Mouse (Mus musculus) Patski (cell line): Measurements from ENCODE around the gene Gpx4. TPM values are rescaled to one million over a fixed set of nuclear protein-coding genes. Genes with fewer than 3 reads are reported as not detected.

Experiments
- ATAC-seq: fragments of 100-300 bp; one replicate; pipeline ENCODE4 v1.8.0; 2021
- CTCF ChIA-PET: fragments of 350-600 bp; sonication (Branson Sonifier 250); formaldehyde crosslinking; loops from one replicate; lab custom pipeline; 2022; ENCODE audit warnings: inconsistent platforms; lab: Charles Lee
- POLR2A ChIA-PET: fragments of 350-600 bp; sonication (Branson Sonifier 250); formaldehyde crosslinking; loops from one replicate; lab custom pipeline; 2022; ENCODE audit warnings: antibody characterized with exemption, inconsistent platforms; lab: Charles Lee
- DNase-seq: peaks from one replicate; pipeline ENCODE4 v3.0.0-alpha.2; 2011; ENCODE audit warnings: low read depth, low spot score
- H3K27me3 ChIP-seq: fragments of 371-371 bp; one replicate; pipeline ENCODE4 v1.5.1; 2021
- CTCF ChIP-seq: fragments of 100-300 bp; IDR thresholded peaks from one replicate; pipeline ENCODE4 v1.5.1; 2021
- in situ Hi-C: fragments of 300-500 bp; cut with MboI; formaldehyde crosslinking; loops from 3 replicates; pipeline ENCODE4 v1.11.1; 2018; ENCODE audit warnings: low pct_unique_long_range_greater_than_20kb, mixed read lengths
- polyA plus RNA-seq: library from polyadenylated mRNA; unstranded; gene quantifications from one replicate; pipeline ENCODE4 v1.2.3, GENCODE M21; 2021

Gene Gpx4
- polyA plus RNA-seq, 1 experiment from 2014 or later: 916 TPM

DNA sequence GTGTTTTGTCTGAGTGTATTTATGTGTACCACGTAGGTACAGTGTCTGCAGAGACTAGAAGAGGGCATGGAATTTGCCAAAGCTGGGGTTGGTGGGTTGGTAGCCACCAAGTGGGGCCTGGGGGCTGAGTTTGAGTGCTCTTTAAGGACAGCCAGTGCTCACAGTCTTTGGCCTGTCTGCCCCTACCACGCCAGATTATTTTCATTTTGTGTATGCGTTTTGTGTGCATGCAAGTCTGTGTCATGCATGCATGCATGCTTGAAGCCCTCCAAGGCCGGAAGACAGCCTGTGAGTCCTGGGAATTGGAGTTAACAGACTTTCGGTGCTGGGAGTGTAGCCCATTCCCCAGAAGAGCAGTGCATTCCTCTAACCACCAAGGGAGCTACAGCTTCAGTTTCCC is 8.4 kb downstream of the Gpx4 start:
- POLR2A ChIA-PET: interaction anchor here (0.6 to 4.6 kb wide), 6 partner anchors 12 to 199 kb away, joined by 3 to 50 read pairs (median 4); partner anchors contain the start of gene Cnn2
- DNase-seq: no peak
- ATAC-seq: no peak
- CTCF ChIA-PET: interaction anchor here (1.0 to 1.9 kb wide), 2 partner anchors 57 to 69 kb away, joined by 3 to 5 read pairs; no protein-coding TSS in a partner anchor
- in situ Hi-C loops: loop anchor here (10.0 kb wide), 1 partner anchor 59 kb away; the partner anchor contains the start of gene Stk11
- no peak for TF ChIP-seq CTCF
- H3K27me3 ChIP-seq: no peaks in the 10 kb centered on the region

DNA sequence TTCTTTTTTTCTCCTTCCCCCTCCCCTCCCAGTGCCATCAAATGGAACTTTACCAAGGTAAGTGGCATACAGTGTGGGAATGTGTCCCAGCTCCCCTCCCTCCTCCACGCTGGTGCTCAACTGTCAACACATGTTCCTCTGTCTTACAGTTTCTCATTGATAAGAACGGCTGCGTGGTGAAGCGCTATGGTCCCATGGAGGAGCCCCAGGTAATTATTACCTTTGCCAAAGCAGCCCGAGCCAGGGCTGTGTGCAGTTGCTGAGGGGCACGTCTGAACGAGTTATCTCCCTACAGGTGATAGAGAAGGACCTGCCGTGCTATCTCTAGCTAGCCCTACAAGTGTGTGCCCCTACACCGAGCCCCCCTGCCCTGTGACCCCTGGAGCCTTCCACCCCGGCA is 8.9 kb downstream of the Gpx4 start:
- ChIA-PET POLR2A (interaction anchor here (0.6 to 4.6 kb wide), 12 partner anchors 9 to 210 kb away, joined by 3 to 50 read pairs (median 4); partner anchors contain the start of genes Cnn2 and Polr2e), CTCF (interaction anchor here (1.0 to 1.9 kb wide), 2 partner anchors 56 to 69 kb away, joined by 3 to 5 read pairs; no protein-coding TSS in a partner anchor)
- in situ Hi-C loops: loop anchor here (10.0 kb wide), 1 partner anchor 59 kb away; the partner anchor contains the start of gene Stk11
- no peaks in the 10 kb centered on the region for H3K27me3 ChIP-seq
- no peak for ATAC-seq
- DNase-seq: no peak
- no peak for TF ChIP-seq CTCF

DNA sequence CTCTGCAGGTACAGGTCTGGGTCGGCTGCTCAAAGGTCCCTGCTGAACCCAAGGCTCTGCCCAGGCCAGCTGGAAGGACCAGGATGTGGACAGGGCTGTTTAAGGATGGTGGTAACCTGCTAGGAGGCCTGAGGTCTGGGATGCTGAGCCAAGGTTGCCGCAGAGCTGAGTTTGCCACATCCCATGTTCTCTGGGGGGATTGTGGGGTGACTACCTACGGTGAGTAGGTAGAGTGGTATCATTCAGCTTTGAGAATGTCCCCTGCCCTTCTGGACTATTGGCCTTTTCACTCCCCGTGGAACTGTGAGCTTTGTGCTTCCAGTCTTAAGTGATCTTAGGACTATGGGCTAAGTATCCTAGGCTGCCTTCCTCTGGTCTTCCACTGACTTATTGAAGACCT is 9.5 kb downstream of the Gpx4 start:
- DNase-seq: no peak
- no peak for TF ChIP-seq CTCF
- CTCF ChIA-PET: interaction anchor here (1.9 kb wide), 1 partner anchor 70 kb away, joined by 5 read pairs; no protein-coding TSS in a partner anchor
- no peak for ATAC-seq
- POLR2A ChIA-PET: interaction anchor here (0.6 to 4.6 kb wide), 15 partner anchors 8 to 211 kb away, joined by 3 to 50 read pairs (median 3); partner anchors contain the start of genes Cnn2 and Polr2e
- no peaks in the 10 kb centered on the region for H3K27me3 ChIP-seq
- in situ Hi-C loops: loop anchor here (10.0 kb wide), 1 partner anchor 58 kb away; the partner anchor contains the start of gene Stk11

DNA sequence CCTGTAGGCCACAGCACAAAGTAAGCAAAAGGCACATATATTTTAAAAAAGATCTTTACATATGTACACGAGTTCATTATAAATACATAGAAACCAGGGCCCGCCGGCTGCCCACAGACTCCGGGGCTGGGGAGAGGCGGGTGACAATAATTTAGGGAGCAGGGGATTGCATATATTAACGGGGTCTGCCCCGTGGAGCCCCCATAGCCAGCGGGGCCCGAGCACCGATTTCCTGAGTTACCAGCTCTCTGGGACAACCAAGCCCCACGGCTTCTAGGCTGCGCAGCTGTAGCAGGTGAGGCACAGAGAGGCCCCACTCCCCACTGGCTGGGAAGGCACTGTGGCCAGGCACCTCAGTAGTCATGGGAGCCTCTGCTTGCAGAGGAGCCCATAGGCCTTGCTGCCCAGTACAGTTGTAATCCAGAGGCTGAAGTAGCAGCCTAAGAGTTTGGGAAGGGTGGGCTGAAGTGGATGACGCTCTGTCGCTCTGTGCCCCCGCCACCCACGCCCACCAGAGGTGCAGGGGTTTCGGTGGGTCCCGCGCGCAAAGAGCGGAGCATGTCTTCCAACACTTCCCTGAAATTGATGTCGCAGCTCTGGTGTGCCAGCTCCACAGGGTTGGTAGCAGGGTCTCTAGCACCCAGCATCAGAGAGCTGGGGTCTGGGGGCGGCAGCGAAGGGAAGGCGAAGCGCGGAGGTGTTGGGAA is 10.2 kb downstream of the Gpx4 start:
- ChIA-PET POLR2A (interaction anchor here (0.5 to 4.6 kb wide), 12 partner anchors 10 to 70 kb away, joined by 3 to 50 read pairs (median 4); partner anchors contain the start of gene Polr2e), CTCF (interaction anchor here (1.3 to 1.9 kb wide), 2 partner anchors 10 to 71 kb away, joined by 5 to 6 read pairs; no protein-coding TSS in a partner anchor)
- in situ Hi-C loops: loop anchor here (10.0 kb wide), 1 partner anchor 58 kb away; the partner anchor contains the start of gene Stk11
- DNase-seq (no peak), ATAC-seq (no peak)
- H3K27me3 ChIP-seq: no peaks in the 10 kb centered on the region
- TF ChIP-seq CTCF: no peak

DNA sequence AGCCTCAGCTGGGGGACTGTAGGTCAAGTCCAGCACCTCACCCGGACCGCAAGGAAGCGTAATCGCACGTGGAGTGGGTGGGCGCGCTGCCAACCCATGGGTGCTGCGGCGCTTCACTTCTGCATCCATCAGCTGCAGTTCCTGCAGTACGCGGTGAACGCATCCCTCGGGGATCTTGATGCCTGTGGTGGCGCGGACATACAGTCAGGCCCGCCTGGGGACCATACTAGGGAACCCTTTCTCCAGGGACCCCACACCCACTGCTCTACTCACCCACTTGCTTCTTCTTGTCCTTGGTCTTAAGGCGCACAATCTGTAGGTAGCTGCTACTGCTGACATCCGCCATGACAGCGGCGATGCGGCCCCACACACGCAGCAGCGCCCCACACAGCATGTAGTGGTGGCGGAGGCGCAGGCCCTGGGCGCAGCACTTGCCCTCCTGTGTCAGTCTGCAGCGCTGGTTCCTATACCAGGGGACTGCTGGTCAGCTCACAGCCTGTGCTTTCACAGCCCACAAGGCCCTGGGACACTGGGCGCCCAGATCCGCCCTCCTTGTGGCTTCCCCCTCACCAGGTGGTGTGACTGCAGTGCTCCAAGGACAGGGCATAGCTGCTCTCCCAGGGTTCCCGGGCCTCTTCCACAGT is 10.8 kb downstream of the Gpx4 start:
- no peaks in the 10 kb centered on the region for H3K27me3 ChIP-seq
- ChIA-PET POLR2A (interaction anchor here (0.5 to 4.6 kb wide), 8 partner anchors 9 to 71 kb away, joined by 3 to 50 read pairs (median 4); no protein-coding TSS in a partner anchor), CTCF (interaction anchor here (1.3 kb wide), 1 partner anchor 9 kb away, joined by 6 read pairs; no protein-coding TSS in a partner anchor)
- DNase-seq (no peak), ATAC-seq (no peak)
- TF ChIP-seq CTCF: no peak
- in situ Hi-C loops: loop anchor here (10.0 kb wide), 1 partner anchor 57 kb away; the partner anchor contains the start of gene Stk11

DNA sequence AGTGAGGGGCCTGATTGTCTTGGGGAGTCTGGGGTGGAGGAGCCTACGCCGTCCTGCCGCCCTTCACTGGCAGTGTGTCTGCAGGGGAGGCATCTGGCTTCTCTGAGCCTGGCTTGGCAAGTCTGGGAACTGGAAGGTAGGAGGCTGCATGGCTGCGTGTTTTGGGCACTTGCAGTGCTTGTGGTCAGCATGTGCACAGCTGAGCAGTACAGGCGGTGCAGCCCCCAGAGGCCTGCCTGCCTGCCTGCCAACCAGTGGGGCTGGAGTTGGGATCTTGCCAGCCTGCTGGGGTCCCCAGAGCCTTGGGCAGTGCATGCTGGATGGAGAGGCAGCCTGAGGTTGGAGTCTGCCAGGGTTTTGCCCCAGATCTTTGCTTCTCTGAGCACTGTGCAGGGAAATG is 16.1 kb downstream of the Gpx4 start:
- no peak for TF ChIP-seq CTCF
- ATAC-seq (no peak), DNase-seq (no peak)
- POLR2A ChIA-PET: interaction anchor here (1.5 kb wide), 1 partner anchor 8 kb away, joined by 5 read pairs; no protein-coding TSS in a partner anchor
- CTCF ChIA-PET: no interaction called here
- in situ Hi-C loops: no loop called here
- H3K27me3 ChIP-seq: no peaks in the 10 kb centered on the region

GRCm38 (mm10) chr10:80063877-80064650 is 17.1 kb downstream of the Gpx4 start:
- POLR2A ChIA-PET: interaction anchor here (1.2 to 1.5 kb wide), 3 partner anchors 7 to 79 kb away, joined by 3 to 5 read pairs (median 4); partner anchors contain the start of gene Tmem259
- in situ Hi-C loops: no loop called here
- DNase-seq (no peak), ATAC-seq (no peak)
- CTCF ChIA-PET: no interaction called here
- TF ChIP-seq CTCF: no peak
- no peaks in the 10 kb centered on the region for H3K27me3 ChIP-seq

- DNase-seq (no peak), ATAC-seq (no peak)
- no peaks in the 10 kb centered on the region for H3K27me3 ChIP-seq
- in situ Hi-C loops: no loop called here
- no peak for TF ChIP-seq CTCF
- ChIA-PET POLR2A (interaction anchor here (1.0 kb wide), 1 partner anchor 13 kb away, joined by 3 read pairs; no protein-coding TSS in a partner anchor), CTCF (no interaction called here)
Measured at GRCm38 (mm10) chr10:80069251-80069650, 22.3 kb downstream of the Gpx4 start.

DNA sequence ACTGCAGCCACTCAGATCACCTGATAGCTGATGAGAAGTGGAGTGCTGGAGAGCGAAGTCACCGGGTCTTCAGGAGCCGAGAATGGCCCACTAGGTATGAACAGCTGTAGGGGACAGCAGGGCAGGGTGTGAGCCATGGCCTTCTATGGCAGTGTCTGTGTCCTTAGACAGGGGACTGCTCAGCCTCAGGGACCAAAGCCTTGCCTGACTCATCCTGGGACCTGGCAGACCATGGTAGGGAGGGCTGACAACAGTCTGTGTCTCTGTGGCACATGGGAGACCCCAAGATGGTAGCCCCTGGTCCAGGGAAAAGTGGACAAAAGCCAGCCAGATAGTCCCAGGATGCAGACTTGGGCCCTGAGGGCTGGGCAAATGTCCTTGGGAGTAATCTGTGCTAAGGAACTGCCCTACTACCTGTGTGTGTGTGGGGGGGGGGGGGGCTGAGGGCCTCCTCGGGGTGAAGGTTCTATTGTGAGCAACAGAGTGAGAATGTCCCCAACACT is 23.0 kb downstream of the Gpx4 start:
- H3K27me3 ChIP-seq: no peaks in the 10 kb centered on the region
- ATAC-seq: no peak
- no peak for TF ChIP-seq CTCF
- ChIA-PET CTCF (no interaction called here), POLR2A (interaction anchor here (6.8 kb wide), 1 partner anchor 13 kb away, joined by 50 read pairs; no protein-coding TSS in a partner anchor)
- in situ Hi-C loops: loop anchor here (5.0 kb wide), 2 partner anchors 37 to 83 kb away; partner anchors contain the start of genes Cnn2 and Sbno2
- no peak for DNase-seq
